Mouse (Mus musculus) telencephalon, adult 2 months (tissue): ENCODE results near the gene Itpk1.
A peak's percentile ranks its signal among the peaks of the same experiment; 100 is the strongest.

Source experiments
- DNase-seq: peaks from one replicate; pipeline ENCODE4 v3.0.0-alpha.2; 2011; ENCODE audit warnings: low read depth, low spot score

The Itpk1 gene

DNA sequence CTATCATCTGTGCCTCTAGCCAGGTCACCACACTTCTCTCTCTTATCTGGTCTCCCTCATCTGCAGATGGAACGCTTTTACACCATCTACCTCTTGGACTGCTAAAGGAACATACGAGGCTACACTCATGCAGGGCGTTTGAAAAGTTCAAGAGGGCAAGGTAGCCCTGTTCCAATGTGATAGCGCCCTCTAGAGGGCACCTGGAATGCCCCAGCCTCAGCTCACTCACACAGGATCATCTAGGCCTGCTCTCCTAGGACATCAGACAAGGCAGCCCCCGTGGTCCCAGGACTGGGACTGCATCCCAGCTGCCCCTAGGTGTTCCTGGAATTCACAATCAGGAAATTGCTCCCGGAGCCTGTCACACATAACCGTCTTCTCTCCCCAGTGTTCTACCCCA lies 108.3 kb downstream of the Itpk1 start:
- DNase-seq: no peak

GRCm38 (mm10) chr12:102594627-102595026 lies 110.1 kb downstream of the Itpk1 start:
- DNase-seq: no peak

GRCm38 (mm10) chr12:102593699-102594098 lies 111.0 kb downstream of the Itpk1 start:
- no peak for DNase-seq

DNA sequence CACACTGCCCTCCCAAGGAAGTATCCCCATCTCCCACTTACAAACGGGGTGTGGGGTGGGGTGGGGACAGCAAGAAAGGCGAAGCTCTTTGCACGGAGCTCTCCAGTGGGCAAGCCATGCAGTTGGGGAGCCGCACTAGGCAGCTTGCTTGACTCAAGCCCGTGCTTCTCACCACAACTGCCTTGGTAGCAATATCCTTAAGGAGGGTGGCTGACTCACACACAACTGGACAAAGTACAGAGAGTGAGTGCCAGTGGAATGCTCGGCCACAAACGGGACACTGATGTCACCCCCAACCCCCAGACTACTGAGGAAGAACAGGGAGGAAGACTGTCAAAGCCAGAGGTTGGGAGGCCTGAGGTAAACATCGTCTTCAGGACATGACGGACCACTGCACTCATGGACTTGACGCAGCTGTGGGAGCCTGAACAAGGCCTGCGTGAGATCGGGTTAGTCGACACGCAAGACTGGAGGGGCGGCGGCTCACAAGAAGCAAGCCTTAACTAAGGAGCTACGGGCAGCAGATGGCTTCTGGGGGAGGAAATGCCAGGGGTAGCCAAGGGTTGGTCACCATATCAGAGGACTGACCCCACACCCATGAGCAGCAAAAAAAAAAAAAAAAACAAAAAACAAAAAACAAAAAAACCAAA lies 113.9 kb downstream of the Itpk1 start:
- no peak for DNase-seq

DNA sequence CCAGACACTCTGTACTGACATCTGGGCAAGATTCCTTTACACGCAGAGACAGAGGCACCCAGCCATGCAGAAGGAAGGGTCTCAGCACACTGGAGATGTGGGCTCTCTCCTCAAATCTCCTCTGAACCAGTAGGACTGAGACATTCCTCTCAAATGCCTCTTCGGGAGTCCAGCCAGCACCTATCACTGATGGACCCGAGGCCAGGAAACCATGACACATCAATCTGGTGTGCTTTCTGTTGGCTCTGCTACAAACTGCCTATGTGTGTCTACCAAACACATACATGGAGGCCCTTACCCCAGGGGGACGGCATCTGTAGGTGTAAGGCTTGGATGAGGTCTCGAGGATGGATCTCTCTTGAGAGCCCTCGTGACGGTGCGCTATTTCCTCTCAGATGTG lies 117.6 kb downstream of the Itpk1 start:
- no peak for DNase-seq

DNA sequence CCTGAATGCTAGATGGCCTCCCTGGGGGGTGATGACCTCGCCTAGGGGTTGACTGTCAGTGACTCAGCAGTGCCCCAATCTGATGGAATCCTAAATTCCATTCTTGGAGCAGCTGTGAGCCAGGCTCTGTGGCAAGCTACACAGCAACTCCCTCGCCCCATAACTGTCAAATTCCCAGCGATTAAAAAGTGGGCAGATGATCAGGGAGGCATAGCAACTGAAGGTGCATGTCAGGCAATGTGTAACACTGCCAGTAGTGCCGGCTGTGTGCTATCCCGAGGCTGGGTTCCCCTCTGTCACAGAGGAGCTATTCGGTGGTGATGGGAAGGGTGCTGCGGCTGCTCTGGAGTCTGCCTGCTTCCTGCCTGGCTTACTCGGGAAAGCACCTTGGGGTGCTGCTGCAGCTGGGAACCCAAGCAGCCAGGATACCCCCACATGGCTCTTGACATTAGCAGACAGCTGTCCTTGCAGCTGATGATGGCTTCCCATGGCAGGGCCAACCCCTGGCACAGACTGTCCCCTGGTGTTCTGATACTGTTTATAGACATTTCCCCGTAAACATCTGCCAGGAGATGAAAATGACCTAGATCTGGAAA lies 118.3 kb downstream of the Itpk1 start:
- DNase-seq: peak; percentile 42

DNA sequence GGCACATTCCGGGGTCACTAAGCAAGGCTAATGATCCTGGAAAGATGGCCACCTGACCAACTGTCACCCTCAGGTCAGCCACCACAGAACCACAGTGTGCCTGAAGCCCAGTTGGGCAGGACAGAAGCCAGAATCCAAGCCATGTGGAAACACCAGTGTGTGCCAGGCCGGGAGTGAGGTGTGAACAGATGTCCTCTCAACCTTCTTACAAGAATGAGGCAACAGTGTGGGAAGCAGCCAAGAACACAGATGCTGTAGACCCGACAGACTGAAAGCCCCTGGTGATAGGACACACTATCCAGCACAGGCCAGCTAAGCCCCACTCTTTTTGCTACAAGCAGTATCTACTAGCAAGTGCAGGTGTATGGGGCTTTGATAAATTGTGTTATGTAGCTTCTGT lies 119.3 kb downstream of the Itpk1 start:
- peak; percentile 33 for DNase-seq

- no peak for DNase-seq
Observed at GRCm38 (mm10) chr12:102582441-102582840, 122.3 kb downstream of the Itpk1 start.

DNA sequence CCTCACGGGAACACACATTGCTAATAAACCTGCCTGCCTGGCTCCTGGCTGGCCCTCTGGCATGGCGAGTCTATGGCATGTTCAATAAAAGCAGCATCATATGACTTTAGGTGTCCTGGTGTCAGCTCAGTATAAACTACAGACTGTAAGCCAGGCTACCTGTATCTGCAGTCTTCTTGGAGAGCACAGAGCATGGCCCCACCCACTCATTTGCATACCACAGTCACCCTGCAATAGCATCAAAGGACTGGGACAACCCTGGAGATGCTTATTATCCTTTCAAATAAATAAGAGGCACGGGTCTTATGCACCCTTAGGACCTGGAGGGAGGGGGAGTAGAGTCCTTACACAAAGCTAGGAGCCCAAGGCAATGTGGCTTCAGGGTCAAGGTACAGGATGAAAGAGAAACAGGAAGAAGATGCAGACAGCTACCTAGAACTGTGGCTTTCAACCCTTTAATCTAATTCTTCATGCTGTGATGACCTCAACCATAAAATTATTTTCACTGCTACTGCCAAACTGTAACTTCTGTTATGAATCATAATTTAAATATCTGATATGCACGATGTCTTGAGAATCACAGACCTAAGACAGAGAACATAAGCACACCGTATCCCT lies 123.0 kb downstream of the Itpk1 start:
- no peak for DNase-seq

- DNase-seq: no peak
Observed at GRCm38 (mm10) chr12:102579041-102579440, 125.7 kb downstream of the Itpk1 start.

- no peak for DNase-seq
Observed at GRCm38 (mm10) chr12:102576659-102577398, 127.9 kb downstream of the Itpk1 start.

- no peak for DNase-seq
Observed at GRCm38 (mm10) chr12:102575541-102576329, 129.0 kb downstream of the Itpk1 start.

DNA sequence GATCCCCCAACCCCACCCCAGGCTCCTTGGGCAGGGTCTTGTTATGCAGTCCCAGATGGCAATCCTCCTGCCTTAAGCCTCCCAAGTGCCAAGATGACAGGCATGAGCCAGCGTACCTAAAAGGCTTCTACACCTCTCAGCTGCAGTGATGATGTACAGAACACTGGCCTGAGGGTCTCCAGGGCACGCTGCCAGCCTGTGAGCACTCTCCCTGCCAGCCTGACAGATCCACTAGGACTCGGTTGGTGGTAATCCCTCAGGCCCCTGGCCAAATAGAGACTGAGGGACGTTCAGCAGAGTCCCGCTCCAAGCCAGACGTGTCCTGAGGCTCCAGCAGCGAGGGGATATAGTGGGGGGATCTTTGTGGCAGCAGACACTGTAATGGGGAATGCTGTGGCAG lies 131.7 kb downstream of the Itpk1 start:
- no peak for DNase-seq

GRCm38 (mm10) chr12:102571666-102572065 lies 133.1 kb downstream of the Itpk1 start:
- DNase-seq: no peak

DNA sequence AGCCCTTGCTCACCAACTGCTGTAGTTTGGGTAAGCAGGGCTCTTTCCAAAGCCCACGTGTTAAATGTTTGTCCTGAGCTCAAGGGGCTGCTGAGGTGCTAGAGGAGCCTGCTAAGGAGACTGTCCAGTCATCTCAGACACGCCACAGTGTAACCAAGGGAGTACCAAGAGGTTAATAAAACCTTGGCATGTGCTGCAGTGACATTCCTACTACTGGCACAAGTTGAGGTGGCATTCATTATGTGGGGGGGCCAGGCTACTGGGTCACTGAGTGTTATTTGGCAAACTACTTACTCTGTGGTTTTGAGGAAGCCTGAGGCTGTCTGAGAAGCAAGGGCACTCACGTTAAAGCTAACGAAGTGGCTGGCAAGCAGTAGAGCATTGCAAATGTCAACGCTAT lies 134.0 kb downstream of the Itpk1 start:
- DNase-seq: no peak

- DNase-seq: no peak
Observed at GRCm38 (mm10) chr12:102570111-102570510, 134.6 kb downstream of the Itpk1 start.

GRCm38 (mm10) chr12:102568219-102568618 lies 136.5 kb downstream of the Itpk1 start:
- DNase-seq: no peak

DNA sequence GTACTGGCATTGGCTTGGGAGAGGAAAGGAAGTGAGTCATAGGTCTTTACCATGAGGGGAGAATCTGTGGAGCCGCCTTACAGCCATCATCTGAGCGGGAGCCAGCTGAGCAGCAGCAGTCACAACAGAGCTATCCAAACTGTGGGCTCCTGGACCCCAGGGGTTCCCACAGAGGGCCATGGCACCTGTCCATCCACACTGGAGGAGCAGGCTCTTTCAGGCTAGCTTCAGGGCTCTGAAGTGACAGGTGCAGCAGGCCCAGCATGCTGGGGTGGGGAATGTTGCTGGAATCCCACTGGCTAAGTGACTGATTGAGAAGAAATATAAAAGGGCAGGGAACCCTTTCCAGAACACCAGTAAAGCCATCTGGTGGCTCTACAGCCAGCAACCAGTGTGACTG lies 137.8 kb downstream of the Itpk1 start:
- DNase-seq: no peak

- no peak for DNase-seq
Observed at GRCm38 (mm10) chr12:102565086-102565485, 139.6 kb downstream of the Itpk1 start.

- peak; percentile 62 for DNase-seq
Observed at GRCm38 (mm10) chr12:102557372-102557771, 147.4 kb downstream of the Itpk1 start.

DNA sequence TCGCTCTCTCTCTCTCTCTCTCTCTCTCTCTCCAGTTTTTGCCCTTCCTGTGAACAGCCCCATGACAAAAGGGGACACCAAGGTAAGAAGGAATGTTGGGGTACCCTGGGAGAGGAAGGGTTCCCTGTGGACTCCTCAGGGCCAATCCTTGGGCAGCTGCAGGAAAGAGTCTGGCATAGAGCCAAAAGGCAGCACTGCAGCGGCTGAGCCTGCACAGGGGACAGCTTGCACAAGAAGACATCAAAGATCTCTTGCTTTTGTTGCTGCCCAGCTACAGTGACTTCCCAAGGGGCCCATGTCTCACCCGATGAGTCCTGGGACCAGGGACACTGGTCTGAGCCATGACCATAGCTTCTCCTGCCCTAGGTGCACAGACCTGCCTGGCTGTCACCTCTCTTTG lies 148.9 kb downstream of the Itpk1 start:
- no peak for DNase-seq
